Mouse (Mus musculus): ENCODE data around the gene Gna12.

The Gna12 gene

DNA sequence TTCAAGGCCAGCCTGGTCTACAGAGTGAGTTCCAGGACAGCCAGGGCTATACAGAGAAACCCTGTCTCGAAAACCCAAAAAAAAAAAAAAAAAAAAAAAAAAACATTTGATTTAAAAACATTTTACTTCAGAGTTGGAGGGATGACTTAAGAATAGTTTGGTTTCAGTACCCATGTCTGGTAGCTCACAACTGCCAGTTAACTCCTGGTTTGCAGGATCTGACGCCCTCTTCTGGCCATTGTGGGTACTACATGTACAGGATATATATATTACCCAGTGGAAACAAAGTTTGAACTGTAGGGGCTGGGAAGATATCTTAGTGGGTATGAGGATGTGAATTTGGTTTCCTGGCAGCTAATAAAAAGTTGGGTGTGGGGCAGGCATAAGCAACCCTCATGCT is 79.3 kb downstream of the Gna12 start:
- peak; percentile 62 for DNase-seq

DNA sequence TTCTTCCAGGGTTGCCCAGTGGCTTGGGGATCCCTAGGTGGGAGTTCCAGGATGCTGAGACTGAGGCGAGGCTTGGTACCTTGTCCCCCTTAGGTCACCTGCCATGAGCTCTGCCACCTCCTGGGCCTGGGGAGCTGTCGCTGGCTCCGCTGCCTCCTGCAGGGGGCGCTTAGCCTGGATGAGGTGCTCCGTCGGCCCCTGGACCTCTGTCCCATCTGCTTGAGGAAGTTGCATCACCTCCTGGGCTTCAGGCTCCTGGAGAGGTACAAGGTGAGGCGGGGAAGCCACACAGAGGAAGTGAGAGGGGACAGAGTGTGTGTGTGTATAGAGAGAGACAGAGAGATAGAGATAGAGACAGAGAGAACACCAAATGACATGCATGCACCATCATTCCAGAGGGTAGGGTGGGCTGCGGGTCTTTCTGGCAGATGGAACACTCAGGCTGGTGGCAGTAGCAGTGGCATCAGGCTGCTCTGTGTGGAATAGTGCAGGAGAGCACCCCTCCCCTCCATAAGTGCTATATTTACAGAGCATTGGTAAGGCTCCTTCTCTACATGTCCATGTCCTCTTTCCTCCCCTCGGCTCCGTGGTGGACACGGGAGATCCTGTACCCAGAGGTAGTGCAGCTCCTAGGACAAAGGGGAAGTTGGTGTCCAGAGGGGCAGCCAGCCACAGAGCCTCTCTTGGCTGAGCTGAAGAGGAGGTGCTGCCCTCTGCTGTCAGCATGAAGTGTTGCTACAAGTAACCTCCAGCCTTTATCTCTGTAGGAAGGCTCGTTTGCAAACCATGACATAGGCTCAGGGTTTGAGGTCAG is 81.0 kb downstream of the Gna12 start:
- peak; percentile 87 for DNase-seq

DNA sequence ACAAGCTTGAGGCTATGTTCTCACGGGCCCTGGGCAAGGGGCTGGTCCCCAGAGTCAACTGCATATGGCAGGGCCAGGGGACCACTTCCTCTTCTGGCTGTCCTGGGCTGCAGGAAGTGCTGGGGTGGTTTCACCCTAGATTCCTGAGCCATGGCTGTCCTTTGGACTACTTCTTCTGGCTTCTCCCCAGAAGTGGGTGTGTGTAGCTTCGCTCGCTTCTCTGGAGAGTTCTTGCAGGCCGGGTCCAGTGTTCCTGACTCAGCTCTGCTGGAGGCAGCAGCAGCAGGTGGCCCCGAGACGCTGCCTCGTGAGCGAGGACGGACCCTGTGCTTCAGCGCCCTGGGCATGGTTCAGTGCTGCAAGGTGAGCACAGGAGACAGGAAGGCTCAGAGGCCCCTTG is 81.8 kb downstream of the Gna12 start:
- DNase-seq = no peak

DNA sequence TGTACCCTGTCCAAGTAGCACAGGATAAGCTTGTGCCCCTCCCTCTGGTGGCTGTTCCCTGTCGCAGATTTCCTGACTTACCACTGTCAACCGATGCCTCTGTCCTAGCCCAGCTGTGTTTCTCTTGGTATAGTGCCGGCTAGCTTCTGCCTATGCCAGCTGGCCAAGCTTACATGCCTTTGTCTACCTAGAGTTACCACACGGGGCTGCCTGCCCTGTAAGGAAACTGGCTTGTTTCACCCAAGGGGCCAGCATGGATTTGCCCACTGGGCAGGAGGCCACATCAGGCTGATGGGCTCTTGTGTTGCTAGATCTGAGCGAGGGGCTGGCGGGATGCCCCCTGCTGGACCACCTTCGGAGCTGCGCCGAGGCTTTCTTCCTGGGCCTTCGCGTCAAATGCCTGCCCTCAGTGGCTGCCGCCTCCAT is 86.5 kb downstream of the Gna12 start:
- DNase-seq = no peak

DNA sequence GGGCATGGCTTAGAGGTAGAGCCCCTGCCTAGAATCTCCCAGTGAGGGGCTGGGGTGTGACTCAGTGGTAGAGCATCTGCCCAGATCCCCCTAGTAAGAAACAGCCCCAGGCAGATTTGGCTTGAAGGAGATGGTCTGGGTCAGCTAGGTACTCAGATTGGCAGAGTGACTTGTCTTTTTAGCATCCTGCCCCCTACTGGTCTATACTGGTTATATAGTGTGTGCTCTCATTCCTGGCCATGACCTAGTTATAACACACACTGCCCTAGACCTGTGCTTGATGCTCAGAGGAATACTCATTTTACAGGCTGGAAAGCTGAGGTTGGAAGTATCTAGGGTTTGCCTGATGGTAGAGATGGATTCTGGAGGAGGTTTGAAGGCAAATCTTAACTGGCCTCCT is 88.4 kb downstream of the Gna12 start:
- no peak for DNase-seq

DNA sequence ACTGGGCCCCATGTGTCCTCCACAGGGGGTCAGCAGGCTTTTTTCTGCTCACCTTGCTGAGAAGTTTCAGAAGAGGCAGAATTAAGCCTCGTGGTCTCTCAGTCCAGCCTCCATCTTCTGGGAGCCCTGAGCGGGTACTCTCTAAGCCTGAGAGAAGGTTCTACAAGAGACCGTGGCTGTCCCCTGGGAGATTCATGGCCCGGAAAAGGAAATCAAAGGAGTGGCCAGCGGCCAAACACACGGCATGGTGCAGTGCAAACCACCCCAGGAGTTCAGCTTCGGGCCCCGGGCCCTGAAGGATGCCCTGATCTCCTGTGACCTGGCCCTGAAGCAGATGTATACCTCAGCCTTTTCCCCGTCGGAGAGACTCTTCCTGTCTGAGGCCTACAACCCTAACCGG is 89.2 kb downstream of the Gna12 start:
- DNase-seq = no peak

DNA sequence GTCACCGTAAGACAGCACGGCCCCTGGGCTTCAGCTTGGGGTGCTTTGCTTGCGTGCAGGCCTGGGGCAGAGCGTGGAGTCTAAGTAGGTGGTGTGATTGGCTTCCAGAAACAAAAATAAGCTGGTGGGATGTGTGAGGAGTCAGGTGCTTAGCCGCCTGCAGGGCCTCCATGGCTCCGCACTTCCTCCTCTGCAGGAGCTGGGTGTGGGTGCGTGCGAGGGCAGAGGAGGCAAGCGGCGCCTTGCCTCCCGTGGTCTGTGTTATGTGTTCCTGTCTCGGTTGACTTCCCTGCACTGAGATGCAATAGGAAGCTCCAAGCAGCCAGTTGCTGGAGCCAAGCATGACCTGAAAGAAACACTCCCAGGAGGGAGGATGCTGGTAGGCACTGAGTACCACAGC is 90.4 kb downstream of the Gna12 start:
- DNase-seq = no peak

DNA sequence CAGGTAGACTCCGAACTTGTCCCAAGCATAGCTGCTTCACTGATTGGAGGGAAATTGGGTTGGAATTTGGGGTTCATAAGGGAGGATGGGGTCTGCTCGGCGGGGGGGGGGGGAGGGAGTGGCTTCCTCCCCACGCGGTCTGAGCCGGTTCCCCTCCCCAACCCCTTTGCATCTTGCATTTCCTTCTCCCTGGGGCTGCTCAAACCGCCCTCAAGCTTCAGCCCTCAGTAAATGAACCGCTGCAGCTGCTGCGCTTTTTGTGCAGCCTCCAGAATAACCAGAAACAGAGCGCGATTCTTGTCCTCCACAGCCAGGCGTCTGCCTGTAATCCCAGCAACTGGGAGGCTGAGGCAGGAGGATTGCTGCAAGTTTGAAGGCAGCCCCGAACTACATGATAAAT is 94.1 kb downstream of the Gna12 start:
- no peak for DNase-seq

DNA sequence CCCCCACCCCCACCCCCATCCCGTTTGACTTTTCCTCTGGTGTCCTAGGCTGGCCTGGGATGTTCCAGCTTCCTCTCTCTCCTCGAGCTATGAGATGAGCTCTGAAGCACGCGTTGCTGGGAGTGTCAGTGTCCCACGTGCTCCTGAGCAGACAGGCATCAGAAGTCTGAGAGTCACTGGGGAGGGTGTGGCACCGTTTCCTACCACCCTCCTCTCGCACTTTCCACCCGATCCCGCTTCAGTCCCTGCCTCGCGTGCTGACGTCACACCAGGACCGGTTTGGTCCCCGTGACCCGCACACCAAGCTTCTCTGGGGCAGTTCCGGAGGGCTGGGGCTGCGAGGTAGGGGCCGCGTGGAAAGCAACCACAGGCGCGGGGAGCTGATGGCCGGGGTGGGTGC is 94.9 kb downstream of the Gna12 start:
- peak; percentile 71 for DNase-seq

DNA sequence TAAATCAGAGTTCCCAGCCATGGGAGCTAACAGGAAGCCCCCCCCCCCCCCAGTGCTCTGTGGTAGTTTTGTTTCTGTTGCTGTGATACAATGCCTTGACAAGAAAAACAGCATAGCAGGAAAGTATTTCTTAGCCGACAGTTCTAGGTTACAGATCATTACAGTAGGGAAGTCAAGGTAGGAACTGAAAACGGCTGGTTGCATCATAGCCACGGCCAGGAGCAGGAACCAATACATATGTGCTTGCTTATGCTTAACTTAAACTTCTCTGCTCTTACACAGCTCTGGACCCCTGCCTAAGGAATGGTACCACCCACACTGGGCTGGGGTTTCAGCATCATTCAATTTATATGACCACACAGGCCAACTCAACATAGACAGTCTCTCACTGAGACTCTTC is 96.9 kb downstream of the Gna12 start:
- no peak for DNase-seq

DNA sequence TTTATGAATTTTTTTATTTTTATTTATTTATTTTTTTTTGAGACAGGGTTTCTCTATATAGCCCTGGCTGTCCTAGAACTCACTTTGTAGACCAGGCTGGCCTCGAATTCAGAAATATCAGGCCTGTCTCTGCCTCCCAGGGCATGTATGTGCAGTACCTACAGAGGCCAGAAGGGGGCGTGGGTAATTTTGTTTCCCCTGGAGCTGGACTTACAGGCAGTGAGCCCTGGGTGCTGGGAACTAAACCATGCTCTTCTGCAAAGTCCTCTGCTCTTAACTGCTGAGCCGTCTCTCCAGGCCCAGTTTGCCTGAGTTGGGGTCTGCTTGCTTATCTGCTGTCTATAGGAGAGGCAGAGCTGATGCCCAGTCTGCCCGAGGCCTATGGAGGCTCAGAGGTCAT is 98.0 kb downstream of the Gna12 start:
- DNase-seq = no peak

DNA sequence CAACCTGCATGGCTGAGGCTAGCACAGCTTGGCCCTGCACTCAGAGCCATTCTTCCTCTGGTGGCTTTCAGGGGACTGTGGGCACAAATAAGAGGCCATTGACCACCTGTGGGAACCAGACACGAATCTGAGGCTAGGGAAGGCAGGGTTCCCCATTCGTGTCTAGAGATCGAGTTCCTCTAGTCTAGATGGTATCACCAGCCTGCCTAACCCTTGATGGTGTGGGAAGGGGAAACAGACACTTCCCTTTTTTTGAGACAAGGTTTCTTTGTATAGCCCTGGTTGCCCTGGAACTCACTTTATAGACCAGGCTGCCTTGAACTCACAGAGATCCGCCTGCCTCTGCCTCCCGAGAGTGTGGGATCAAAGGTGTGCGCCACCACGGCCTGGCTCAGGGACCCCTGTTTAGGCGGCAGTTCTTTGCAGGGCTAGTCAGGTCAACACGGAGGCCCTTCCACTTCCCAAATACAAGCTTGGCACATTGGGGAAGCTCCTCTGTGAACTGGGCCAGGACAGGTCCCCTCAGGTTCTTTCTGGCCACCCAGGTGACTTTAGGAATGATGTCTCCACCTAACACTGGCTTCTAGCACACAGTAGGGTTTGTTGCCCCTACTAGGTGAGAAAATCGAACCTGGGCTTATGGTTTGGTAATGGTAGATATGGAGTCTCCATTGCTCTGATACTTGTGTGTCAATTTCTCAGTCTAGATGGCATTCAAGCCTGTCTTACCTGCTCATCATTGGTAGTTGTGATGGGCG is 99.0 kb downstream of the Gna12 start:
- DNase-seq = no peak

DNA sequence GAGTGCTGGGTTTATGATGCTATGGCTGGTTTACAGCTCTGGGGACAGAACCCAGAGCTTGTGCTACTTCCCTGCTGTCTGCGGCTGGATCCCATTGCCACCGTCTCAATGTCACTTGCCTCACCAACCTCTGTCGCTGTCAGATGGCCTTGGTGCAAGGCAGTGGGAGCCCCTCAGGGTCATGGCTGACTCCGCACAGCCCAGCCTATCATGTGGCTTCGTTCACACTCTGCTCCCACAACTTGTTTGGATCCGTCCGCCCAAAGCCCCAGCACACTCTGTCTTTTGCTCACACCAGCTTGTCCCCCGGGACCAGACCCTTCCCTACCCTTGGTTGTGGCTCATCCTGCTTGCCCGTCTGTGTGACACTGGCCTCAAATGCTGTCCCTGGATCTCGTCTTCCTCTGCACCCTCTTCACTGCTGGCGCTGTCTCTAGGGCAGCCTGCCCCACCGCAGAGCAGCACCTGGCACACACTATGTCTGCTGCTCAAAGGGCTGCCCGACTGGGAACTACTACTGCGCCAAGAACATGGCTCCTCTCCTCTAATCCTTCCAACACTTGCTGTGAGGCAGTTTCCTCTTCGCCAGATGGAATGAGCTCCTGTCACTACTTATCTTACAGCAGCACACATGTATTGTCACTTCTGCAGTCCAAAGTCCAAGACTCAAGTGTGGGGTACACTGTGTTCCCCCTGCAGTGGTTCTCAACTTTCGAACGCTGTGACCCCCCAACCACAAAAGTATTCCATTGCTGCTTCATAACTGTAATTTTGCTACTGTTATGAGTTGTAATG is 103.1 kb downstream of the Gna12 start:
- no peak for DNase-seq

DNA sequence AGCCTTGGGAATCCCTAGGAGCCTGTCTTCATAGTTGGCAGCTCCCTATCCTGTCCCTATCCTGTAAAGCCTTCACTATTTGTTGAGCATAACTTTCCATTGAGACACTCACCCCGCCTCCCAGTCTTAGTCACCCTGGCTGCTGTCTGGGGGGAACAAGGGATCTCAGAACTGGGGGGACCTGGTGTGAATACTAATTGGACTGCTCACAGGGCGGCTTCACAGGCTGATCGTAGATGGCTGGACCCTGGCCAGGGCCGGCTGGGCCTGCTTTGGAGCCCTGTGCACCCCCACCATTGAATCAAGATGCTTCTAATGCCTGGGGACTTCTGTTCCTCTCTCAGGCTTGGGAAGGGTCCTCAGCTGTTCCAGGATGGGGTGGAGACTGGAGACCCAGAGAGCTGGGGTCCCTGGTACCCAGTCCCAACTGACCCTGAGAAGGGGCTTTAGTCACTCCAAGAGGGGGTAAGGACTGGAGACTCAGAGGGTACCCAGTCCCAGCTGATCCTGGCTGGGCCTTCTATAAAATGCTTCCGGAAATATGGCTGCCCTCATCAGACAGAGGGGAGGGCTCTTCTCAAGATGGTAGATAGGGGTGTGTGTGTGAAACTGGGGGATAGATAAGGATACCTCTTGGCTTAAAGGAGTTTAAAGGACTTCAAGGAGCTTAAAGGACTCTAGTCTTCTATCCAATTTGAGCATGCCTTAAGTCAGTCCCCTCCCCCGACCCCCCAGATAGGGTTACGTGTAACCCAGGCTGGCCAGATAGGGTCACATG is 104.0 kb downstream of the Gna12 start:
- DNase-seq = no peak

DNA sequence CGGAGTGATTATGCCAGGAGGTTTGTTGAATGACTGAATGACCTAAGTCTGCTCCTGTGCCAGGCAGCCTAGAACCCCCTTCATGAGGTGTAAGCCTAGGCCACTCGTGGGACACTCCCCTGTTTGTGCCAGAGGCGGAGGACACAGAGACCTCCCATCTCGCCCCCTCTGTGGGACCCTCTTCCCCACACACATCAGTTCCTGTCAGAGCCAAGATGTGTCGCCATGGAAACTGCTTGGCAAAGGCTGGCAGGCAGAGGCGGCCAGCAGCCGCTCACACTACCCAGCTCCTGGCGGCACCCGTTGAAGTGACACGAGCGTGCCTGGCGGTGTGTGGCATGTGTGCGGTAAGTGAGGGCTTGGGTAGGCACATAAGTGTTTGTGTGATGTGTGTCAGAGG is 106.4 kb downstream of the Gna12 start, which contains the start of gene Amz1:
Gene Amz1, plus strand, starts transcription at position 306 of the 400 bp plus-strand sequence.
- no peak for DNase-seq

DNA sequence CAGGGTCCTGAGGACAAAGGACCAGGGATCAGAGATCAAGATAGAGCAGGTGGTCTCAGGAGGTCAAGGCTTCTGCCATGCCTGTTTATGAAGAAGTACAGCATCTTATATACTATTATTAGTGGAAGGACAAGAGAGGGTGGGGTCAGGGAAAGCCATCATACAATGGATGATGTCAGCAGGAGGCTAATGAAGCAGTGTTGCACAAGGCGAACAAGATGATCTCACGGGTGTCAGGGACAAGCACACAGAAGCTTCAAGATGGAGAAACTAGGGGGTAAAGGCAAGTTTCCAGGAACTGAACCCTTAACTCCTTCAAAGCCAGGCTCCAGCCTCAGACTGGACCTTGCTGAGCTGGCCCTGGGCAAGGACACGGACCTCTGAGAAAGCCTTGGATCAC is 108.1 kb downstream of the Gna12 start:
- DNase-seq = no peak

DNA sequence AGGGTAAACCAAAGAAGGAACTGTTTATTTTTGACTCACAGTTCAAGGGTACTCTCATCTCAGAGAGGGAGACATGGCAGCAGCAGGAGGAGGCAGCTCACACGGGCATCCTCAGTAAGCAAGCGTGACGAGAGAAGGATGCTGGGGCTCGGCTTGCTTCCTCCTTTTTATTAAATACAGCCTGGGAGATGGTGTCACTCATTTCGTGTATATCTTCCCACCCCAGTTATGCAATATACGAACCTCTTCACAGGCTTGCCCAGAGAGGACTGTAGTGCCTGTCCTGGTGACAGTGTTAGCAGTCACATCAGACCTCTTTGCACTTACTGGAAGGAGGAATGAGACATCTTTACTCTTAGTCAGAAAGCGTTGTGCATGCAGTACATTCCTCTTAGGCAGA is 109.5 kb downstream of the Gna12 start:
- no peak for DNase-seq

DNA sequence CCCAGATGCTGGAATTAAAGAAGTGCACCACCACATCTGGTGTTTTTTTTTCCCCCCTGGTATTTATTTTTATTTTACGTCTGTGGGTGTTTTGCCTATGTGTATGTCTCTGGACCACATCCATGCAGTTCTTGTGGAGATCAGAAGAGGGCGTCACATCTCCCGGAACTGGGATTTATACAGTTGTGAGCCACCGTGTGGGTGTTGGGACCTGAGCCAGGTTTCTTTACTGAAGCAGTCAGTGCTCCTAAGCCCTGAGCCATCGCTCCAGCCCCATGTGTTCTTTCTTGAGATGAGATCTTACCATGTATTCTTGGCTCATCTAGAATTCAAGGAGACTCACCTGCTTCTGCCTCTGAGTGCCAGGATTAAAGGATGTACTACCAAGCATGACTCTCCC is 119.2 kb downstream of the Gna12 start:
- DNase-seq = no peak

DNA sequence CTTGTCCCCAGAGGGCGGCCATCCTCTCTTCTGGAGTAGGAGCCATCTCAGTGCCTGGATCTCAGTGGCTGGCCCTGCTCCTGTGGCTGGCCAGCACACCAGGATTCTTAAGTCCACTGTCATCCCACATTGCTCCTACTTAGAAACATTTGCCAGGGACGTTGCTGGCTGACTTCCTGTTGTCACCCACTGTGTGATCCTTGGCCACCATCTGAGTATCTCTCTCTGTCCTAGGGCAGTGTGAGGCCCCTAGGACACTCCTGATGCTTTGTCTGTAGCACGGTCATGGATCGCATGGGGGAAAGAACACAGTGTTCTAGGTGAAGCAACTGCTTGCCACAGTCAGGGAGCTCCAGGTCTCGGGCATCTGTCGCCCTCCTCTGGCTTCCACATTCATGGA is 119.9 kb downstream of the Gna12 start:
- no peak for DNase-seq

Measured in lung, postnatal 10 days (tissue).